Mouse (Mus musculus) erythroblast, embryonic 14.5 days (primary cell): ENCODE results near the gene Gm20716. TPM values are rescaled to one million over a fixed set of nuclear protein-coding genes. Genes with fewer than 3 reads are reported as not detected.

ENCODE experiments used
- H3K27me3 ChIP-seq: 2 replicates; pipeline ENCODE4 v1.6.1; 2012; ENCODE audit warnings: inconsistent platforms; ENCODE audit not compliant: control insufficient read depth
- H3K36me3 ChIP-seq: 2 replicates; pipeline ENCODE4 v1.6.1; 2012; ENCODE audit warnings: mild to moderate bottlenecking, inconsistent platforms; ENCODE audit not compliant: control insufficient read depth
- H3K4me1 ChIP-seq: 2 replicates; pipeline ENCODE4 v1.6.1; 2012; ENCODE audit warnings: inconsistent platforms; ENCODE audit not compliant: control insufficient read depth
- H3K4me3 ChIP-seq: replicated peaks from 2 replicates; pipeline ENCODE3; 2012; ENCODE audit warnings: moderate library complexity, mild to moderate bottlenecking, inconsistent platforms
- H3K9me3 ChIP-seq: 2 replicates; pipeline ENCODE4 v1.6.1; 2012; ENCODE audit warnings: low read length, inconsistent platforms, mixed read lengths; ENCODE audit not compliant: control insufficient read depth
- GATA1 ChIP-seq: IDR thresholded peaks from 2 replicates; pipeline ENCODE4 v1.6.1; 2012; ENCODE audit warnings: low read length, inconsistent platforms, mixed read lengths
- TAL1 ChIP-seq: IDR thresholded peaks from 3 replicates; pipeline ENCODE4 v1.6.1; 2012; ENCODE audit warnings: low read length, inconsistent platforms, mixed read lengths
- polyA plus RNA-seq: library from polyadenylated mRNA; stranded (reverse); fragments of >175 nt; gene quantifications from 2 replicates; pipeline ENCODE4 v1.2.3, GENCODE M21; 2012

Gm20716 gene
- polyA plus RNA-seq, 1 experiment: not detected

DNA sequence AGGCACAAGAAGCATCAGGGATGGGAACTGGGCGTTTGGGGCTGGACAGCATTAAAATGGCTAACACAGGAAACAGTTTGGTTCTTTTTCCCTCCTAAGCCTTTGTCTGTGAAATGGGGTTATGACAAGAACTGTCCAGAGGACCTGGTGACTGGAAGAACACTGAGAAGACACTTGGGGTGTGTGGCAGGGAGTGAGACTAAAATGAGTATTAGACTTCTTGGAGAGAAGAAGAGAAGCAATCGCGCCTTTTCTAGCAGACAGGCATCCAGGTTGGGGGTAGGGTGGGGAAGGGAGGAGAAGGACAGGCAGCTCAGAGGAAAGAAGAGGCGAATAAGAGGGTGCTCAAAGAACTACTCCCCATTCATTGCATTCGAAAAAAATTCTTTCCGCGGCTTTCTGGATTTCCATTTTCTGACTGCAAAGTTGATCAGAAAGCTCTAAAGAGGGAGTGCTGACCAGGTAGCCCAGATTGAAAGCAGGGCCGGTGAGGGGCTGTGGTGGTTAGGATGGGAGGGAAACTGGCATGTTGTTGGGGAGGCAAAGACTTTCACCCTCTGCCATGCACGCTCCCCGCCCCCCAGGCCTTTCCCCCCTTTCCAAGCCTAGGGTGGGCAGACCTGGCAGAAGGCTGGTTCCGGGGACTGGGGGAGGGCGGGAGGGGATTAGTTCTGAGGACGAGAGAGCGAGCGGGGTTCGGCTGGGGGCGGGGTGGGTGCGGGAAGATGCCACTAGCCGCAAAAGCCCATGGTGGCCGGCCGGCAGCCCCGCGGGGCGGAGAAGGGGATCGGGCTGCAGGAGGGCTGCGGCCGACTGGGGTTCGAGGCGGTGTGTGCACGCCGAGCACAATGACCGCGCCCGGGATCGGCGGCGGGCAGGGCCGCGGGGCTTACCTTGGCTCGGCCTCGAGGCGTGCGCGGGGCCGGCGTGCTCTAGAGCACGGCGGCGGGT is 24.2 kb downstream of the Gm20716 start:
- H3K9me3 ChIP-seq: no peaks in the 10 kb centered on the region
- H3K36me3 ChIP-seq: peaks cover 78% of the 10 kb centered on the region
- peaks cover 45% of the 10 kb centered on the region for H3K4me1 ChIP-seq
- H3K27me3 ChIP-seq: no peaks in the 10 kb centered on the region
- no peak for TF ChIP-seq TAL1
- no peak for TF ChIP-seq GATA1
- H3K4me3 ChIP-seq: peak overlapping the region; percentile 97

DNA sequence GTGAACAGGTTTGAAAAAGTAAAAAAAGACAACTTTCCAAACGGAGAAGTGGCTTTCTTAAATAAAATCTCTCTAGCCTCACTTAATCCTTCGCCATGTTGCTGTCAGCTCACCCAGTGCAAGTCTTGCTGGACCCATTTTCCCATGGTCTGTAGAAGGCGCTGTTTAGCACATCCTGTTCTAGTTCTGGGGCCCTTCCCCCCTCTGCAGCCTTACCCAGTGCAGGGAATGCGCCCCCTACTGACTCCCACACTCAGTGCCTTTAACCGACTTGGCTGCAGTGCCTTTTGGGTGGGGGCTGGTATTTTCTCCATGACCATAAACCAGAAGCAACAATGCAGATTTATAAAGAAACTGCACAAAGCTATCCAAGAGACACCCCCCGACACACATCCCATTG is 24.9 kb downstream of the Gm20716 start:
- Histone ChIP-seq H3K4me3 (peak overlapping the region; percentile 97), H3K36me3 (peaks cover 78% of the 10 kb centered on the region), H3K9me3 (no peaks in the 10 kb centered on the region), H3K27me3 (no peaks in the 10 kb centered on the region), H3K4me1 (peaks cover 51% of the 10 kb centered on the region)
- no peak for TF ChIP-seq GATA1
- TF ChIP-seq TAL1: no peak

DNA sequence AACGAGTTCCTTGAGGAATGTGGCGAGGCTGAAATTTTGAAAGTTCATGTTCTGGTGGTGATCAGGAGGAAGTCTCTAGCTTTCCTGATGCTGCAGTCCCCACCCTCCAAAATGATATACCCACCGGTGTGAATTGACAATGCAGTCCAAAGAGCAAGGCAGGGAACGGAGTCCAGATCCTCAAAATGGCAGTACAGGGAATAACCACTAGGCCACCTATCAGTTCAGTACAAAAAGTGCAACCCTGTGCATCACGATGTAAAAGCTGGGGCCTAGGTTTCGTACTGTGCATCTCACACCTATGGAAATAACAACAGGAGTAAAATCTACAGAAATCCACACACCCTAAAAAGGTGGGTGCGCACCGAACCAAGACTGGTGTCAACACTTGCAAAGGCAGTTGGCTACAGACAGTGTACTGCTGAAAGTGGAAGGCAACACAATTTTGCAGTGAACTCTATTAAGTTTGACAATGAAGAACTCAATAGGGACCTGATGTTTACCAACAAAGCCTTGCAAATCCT is 25.6 kb downstream of the Gm20716 start:
- Histone ChIP-seq H3K27me3 (no peaks in the 10 kb centered on the region), H3K4me3 (peak overlapping the region; percentile 97), H3K4me1 (peaks cover 55% of the 10 kb centered on the region), H3K36me3 (peaks cover 76% of the 10 kb centered on the region), H3K9me3 (no peaks in the 10 kb centered on the region)
- TF ChIP-seq TAL1 (no peak), GATA1 (no peak)

DNA sequence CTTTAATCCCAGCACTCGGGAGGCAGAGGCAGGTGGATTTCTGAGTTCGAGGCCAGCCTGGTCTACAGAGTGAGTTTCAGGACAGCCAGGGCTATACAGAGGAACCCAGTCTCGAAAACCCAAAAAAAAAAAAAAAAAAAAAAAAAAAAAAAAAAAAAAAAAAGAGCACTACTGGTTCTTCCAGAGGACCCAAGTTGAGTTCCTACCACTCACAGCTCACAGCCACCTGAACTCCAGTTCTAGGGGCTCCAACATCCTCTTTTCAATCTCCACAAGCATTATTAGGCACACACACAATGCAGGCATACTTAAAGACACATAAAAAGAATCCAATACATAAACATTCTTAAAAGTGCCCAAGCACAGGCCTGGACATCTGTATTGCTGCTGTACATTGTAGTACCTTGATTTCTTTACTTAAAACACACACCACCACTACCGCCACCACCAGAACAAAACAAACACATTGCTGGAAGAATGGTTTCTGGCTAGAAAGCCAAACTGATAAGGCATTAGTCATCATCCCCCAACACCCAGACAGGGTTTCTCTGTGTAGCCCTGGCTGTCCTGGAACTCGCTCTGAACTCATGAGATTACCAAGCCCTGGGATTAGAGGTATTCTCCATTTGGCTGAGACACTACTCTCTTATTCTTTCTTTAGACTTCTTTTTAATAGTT is 30.0 kb downstream of the Gm20716 start:
- Histone ChIP-seq H3K27me3 (no peaks in the 10 kb centered on the region), H3K36me3 (peaks cover 94% of the 10 kb centered on the region), H3K4me3 (no peak overlapping the region), H3K4me1 (peaks cover 47% of the 10 kb centered on the region), H3K9me3 (no peaks in the 10 kb centered on the region)
- no peak for TF ChIP-seq TAL1
- no peak for TF ChIP-seq GATA1

DNA sequence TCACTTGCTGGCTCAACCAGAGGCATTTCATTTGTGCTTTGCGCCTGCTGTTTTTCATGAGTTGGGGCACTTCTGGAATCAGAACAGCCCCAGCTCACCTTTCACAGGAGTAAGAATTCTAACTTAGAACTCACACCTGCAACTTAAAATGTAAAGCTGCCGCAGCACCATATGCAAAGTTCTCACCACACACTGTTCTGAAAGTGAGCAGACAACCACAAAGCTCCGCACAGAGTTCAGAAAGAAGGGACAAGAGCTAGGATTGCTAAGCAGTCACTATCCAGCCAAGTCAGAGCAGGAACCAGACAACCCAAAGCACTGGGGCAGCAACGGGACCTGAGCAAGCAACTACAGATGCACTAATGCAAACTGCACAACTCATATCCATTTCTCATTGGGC is 30.7 kb downstream of the Gm20716 start:
- Histone ChIP-seq H3K36me3 (peaks cover 94% of the 10 kb centered on the region), H3K4me1 (peaks cover 43% of the 10 kb centered on the region), H3K27me3 (no peaks in the 10 kb centered on the region), H3K9me3 (no peaks in the 10 kb centered on the region), H3K4me3 (no peak overlapping the region)
- TF ChIP-seq GATA1 (no peak), TAL1 (no peak)

DNA sequence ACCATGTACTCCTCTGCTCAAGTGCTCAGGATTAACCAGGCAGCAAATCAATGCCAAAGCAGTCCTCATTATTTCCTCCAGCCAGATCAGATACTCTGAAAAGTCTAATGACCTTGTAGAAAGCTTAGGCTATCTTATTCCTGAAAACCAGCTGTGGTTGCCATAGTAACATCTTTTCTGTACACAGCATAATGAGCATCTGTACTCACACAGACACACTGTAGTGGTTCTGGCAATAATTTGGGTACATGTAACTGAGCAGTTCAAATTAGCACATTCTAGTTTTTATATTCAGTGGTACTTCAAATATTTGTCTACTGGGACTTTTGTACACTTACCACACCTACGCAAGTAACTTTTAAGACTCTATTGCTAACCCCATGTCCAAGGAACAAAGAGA is 31.7 kb downstream of the Gm20716 start:
- Histone ChIP-seq H3K4me1 (peaks cover 46% of the 10 kb centered on the region), H3K27me3 (no peaks in the 10 kb centered on the region), H3K36me3 (peaks cover 94% of the 10 kb centered on the region), H3K9me3 (no peaks in the 10 kb centered on the region), H3K4me3 (no peak overlapping the region)
- TF ChIP-seq GATA1 (no peak), TAL1 (no peak)

DNA sequence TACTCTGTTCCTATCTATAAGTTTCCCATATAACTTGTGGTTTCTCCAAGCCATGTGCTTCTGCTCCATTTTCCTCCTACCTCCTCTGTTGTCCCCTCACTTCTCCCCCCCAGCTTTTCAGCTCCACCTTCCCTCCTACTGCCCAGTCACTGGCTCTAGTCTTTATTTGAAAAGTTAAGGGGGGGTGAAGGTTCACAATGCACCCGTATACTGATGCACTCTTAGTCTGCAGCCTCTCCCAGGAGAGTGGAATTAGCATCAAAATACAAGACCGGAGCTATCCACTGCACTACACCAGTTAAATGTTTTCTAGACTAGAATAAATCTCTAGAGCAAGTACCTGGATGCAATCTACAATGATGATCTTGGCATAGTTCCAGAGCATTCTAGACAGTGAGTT is 34.4 kb downstream of the Gm20716 start:
- H3K4me1 ChIP-seq: peaks cover 49% of the 10 kb centered on the region

DNA sequence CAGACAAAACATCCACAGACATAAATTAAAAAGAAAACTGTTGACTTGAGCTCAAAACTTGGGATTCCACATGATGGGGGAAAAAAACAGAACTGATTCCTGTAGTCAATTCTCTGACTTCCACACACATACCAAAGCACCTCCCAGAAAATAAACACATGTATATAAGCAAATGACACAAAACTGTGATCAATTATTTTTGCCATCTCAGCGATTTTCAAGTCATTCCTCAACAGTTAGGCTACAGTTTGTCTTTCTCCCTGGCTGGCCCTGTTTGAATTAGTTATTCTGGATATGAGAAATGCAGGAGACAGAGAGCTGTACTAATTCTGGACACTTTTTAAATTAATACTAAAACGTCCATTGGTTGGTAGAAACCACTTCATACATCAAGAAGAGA is 36.5 kb downstream of the Gm20716 start:
- Histone ChIP-seq H3K4me3 (no peak overlapping the region), H3K27me3 (no peaks in the 10 kb centered on the region), H3K9me3 (no peaks in the 10 kb centered on the region), H3K4me1 (peaks cover 41% of the 10 kb centered on the region), H3K36me3 (peaks cover 97% of the 10 kb centered on the region)
- TF ChIP-seq TAL1 (no peak), GATA1 (no peak)

More for the DNA sequence above, 34.4 kb downstream of the Gm20716 start:
- H3K4me3 ChIP-seq: no peak overlapping the region
- no peaks in the 10 kb centered on the region for H3K27me3 ChIP-seq
- peaks cover 97% of the 10 kb centered on the region for H3K36me3 ChIP-seq
- H3K9me3 ChIP-seq: no peaks in the 10 kb centered on the region
- no peak for TF ChIP-seq TAL1
- TF ChIP-seq GATA1: no peak

DNA sequence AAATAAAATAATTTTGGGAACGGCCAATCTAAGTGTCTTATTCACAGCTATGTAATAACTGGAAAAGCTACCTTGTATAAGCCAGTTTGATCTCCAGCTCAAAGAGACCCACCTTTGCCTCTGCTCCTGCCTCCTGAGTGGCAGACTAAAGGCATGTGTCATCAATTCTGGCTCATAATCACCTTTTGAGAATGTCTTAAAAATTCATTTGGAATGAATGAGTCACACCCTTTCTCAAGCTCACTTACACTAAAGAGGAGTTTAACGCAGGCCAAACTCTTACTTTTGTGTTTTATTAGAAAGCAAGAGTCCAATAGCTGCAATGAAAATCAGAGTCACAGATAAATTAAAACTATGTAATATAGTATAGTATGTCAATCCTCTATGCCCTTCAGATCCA is 38.3 kb downstream of the Gm20716 start:
- H3K27me3 ChIP-seq: no peaks in the 10 kb centered on the region
- TF ChIP-seq TAL1 (no peak), GATA1 (no peak)
- H3K36me3 ChIP-seq: peaks cover 97% of the 10 kb centered on the region
- no peaks in the 10 kb centered on the region for H3K9me3 ChIP-seq
- no peak overlapping the region for H3K4me3 ChIP-seq
- peaks cover 42% of the 10 kb centered on the region for H3K4me1 ChIP-seq
